Mouse (Mus musculus) CH12.LX (cell line): ENCODE results near the gene Yjefn3. TPM values are rescaled to one million over a fixed set of nuclear protein-coding genes. Genes with fewer than 3 reads are reported as not detected.

Experiments used
- DNase-seq: peaks from one replicate; pipeline ENCODE4 v3.0.0-alpha.2; 2013; ENCODE audit errors: extremely low read depth
- H3K27ac ChIP-seq: 2 replicates; pipeline ENCODE4 v1.5.1; 2012; ENCODE audit warnings: low read depth, mild to moderate bottlenecking, control low read depth, moderate library complexity; ENCODE audit not compliant: insufficient read depth
- H3K27me3 ChIP-seq: replicated peaks from 2 replicates; pipeline ENCODE3; 2012; ENCODE audit warnings: inconsistent platforms
- H3K36me3 ChIP-seq, 2 experiments: replicated peaks in 1 of 2; 2 replicates each; pipeline versions ENCODE3 to v1.6.1; 2012; ENCODE audit warnings: inconsistent platforms in 1 of 2, low read length in 1 of 2, mild to moderate bottlenecking in 1 of 2, mixed read lengths in 1 of 2, moderate library complexity in 1 of 2; ENCODE audit not compliant: control insufficient read depth in 1 of 2, insufficient read depth in 1 of 2
- H3K4me1 ChIP-seq, 2 experiments: 2 replicates each; pipeline ENCODE4 v1.6.1; 2012; ENCODE audit warnings: inconsistent platforms in 1 of 2, moderate library complexity in 1 of 2; ENCODE audit not compliant: insufficient read depth in 2 of 2, control insufficient read depth in 1 of 2
- H3K4me2 ChIP-seq: 2 replicates; pipeline ENCODE4 v1.6.1; 2012; ENCODE audit warnings: low read depth, mild to moderate bottlenecking, control low read depth; ENCODE audit not compliant: poor library complexity, insufficient read depth, severe bottlenecking
- H3K4me3 ChIP-seq, 3 experiments: fragments of 150-350 bp in 1 of 3; sonication (generic) in 1 of 3; replicated peaks in 1 of 3; 2 replicates each; pipeline versions ENCODE3 to v1.5.1; 2011 to 2012; ENCODE audit warnings: low read depth in 2 of 3, low read length in 2 of 3, mild to moderate bottlenecking in 2 of 3, moderate library complexity in 2 of 3, control low read depth in 1 of 3, improper control_type of control experiment in 1 of 3, inconsistent platforms in 1 of 3, mixed read lengths in 1 of 3; ENCODE audit not compliant: poor library complexity in 1 of 3
- H3K79me2 ChIP-seq: replicated peaks from 2 replicates; pipeline ENCODE4 v1.6.1; 2012; ENCODE audit warnings: mild to moderate bottlenecking, moderate library complexity; ENCODE audit not compliant: control insufficient read depth, poor library complexity, insufficient read depth, severe bottlenecking; ENCODE audit errors: extremely low read depth
- H3K9ac ChIP-seq: 2 replicates; pipeline ENCODE4 v1.6.1; 2012; ENCODE audit warnings: low read depth, mild to moderate bottlenecking, control low read depth, moderate library complexity; ENCODE audit not compliant: insufficient read depth
- H3K9me3 ChIP-seq: replicated peaks from 2 replicates; pipeline ENCODE3; 2012; ENCODE audit warnings: low read length, inconsistent platforms, mixed read lengths
- BHLHE40 ChIP-seq: IDR thresholded peaks from 2 replicates; pipeline ENCODE4 v1.6.1; 2011; ENCODE audit warnings: mild to moderate bottlenecking, low read depth, low read length, improper control_type of control experiment
- CHD1 ChIP-seq: IDR thresholded peaks from 2 replicates; pipeline ENCODE4 v1.6.1; 2012; ENCODE audit warnings: low read depth, low read length, improper control_type of control experiment, inconsistent platforms
- CHD2 ChIP-seq: IDR thresholded peaks from 2 replicates; pipeline ENCODE4 v1.6.1; 2011; ENCODE audit warnings: low read length, improper control_type of control experiment
- CTCF ChIP-seq, 2 experiments: IDR thresholded peaks in 1 of 2; conservative IDR thresholded peaks in 1 of 2; 2 replicates each; pipeline ENCODE4 v1.5.1; 2011 to 2012; ENCODE audit warnings: low read depth in 2 of 2, low read length in 2 of 2, improper control_type of control experiment in 1 of 2, inconsistent platforms in 1 of 2, mild to moderate bottlenecking in 1 of 2, moderate library complexity in 1 of 2
- E2F4 ChIP-seq: IDR thresholded peaks from 2 replicates; pipeline ENCODE4 v1.6.1; 2011; ENCODE audit warnings: low read depth, low read length, improper control_type of control experiment; ENCODE audit not compliant: insufficient replicate concordance
- ELF1 ChIP-seq: IDR thresholded peaks from 2 replicates; pipeline ENCODE4 v1.6.1; 2014; ENCODE audit warnings: low read depth, mild to moderate bottlenecking, inconsistent platforms, low read length, improper control_type of control experiment
- EP300 ChIP-seq: IDR thresholded peaks from 2 replicates; pipeline ENCODE4 v1.6.1; 2011; ENCODE audit warnings: low read length, improper control_type of control experiment
- ETS1 ChIP-seq: conservative IDR thresholded peaks from 2 replicates; pipeline ENCODE4 v1.6.1; 2012; ENCODE audit warnings: low read depth, mild to moderate bottlenecking, inconsistent platforms, low read length, improper control_type of control experiment, moderate library complexity
- GABPA ChIP-seq: IDR thresholded peaks from 2 replicates; pipeline ENCODE4 v1.6.1; 2012; ENCODE audit warnings: low read depth, low read length, improper control_type of control experiment, inconsistent platforms; ENCODE audit not compliant: insufficient replicate concordance
- HCFC1 ChIP-seq: IDR thresholded peaks from 2 replicates; pipeline ENCODE4 v1.6.1; 2012; ENCODE audit warnings: low read depth, mild to moderate bottlenecking, inconsistent platforms, low read length, improper control_type of control experiment
- IRF4 ChIP-seq: IDR thresholded peaks from 2 replicates; pipeline ENCODE4 v1.6.1; 2014; ENCODE audit warnings: low read depth, mild to moderate bottlenecking, inconsistent platforms, low read length, improper control_type of control experiment
- JUN ChIP-seq: IDR thresholded peaks from 2 replicates; pipeline ENCODE4 v1.6.1; 2011; ENCODE audit warnings: low read depth, mild to moderate bottlenecking, low read length, improper control_type of control experiment, moderate library complexity; ENCODE audit not compliant: insufficient read depth
- JUND ChIP-seq: conservative IDR thresholded peaks from 2 replicates; pipeline ENCODE4 v1.6.1; 2011; ENCODE audit warnings: low read depth, low read length, improper control_type of control experiment
- MAFK ChIP-seq: IDR thresholded peaks from 2 replicates; pipeline ENCODE4 v1.6.1; 2011; ENCODE audit warnings: low read length, improper control_type of control experiment; ENCODE audit not compliant: insufficient replicate concordance
- MAX ChIP-seq: IDR thresholded peaks from 2 replicates; pipeline ENCODE4 v1.6.1; 2011; ENCODE audit warnings: low read length, improper control_type of control experiment
- MAZ ChIP-seq: IDR thresholded peaks from 2 replicates; pipeline ENCODE4 v1.6.1; 2012; ENCODE audit warnings: low read depth, mild to moderate bottlenecking, inconsistent platforms, low read length, improper control_type of control experiment, moderate library complexity
- MEF2A ChIP-seq: IDR thresholded peaks from 2 replicates; pipeline ENCODE4 v1.6.1; 2014; ENCODE audit warnings: low read depth, mild to moderate bottlenecking, inconsistent platforms, low read length, improper control_type of control experiment, borderline replicate concordance
- MXI1 ChIP-seq: IDR thresholded peaks from 2 replicates; pipeline ENCODE4 v1.6.1; 2011; ENCODE audit warnings: mild to moderate bottlenecking, low read depth, low read length, improper control_type of control experiment
- MYC ChIP-seq: IDR thresholded peaks from 2 replicates; pipeline ENCODE4 v1.6.1; 2011; ENCODE audit warnings: low read depth, mild to moderate bottlenecking, improper control_type of control experiment, low read length
- NELFE ChIP-seq: IDR thresholded peaks from 2 replicates; pipeline ENCODE4 v1.6.1; 2011; ENCODE audit warnings: low read depth, low read length, improper control_type of control experiment
- NRF1 ChIP-seq: IDR thresholded peaks from 2 replicates; pipeline ENCODE4 v1.6.1; 2014; ENCODE audit warnings: low read depth, mild to moderate bottlenecking, inconsistent platforms, low read length, improper control_type of control experiment, moderate library complexity
- PAX5 ChIP-seq: IDR thresholded peaks from 2 replicates; pipeline ENCODE4 v1.6.1; 2012; ENCODE audit warnings: low read length, inconsistent platforms, mixed read lengths
- POLR2AphosphoS2 ChIP-seq: IDR thresholded peaks from 2 replicates; pipeline ENCODE4 v1.6.1; 2011; ENCODE audit warnings: low read depth, low read length, improper control_type of control experiment
- RCOR1 ChIP-seq: conservative IDR thresholded peaks from 2 replicates; pipeline ENCODE4 v1.6.1; 2012; ENCODE audit warnings: low read depth, mild to moderate bottlenecking, inconsistent platforms, low read length, improper control_type of control experiment
- SIN3A ChIP-seq: IDR thresholded peaks from 2 replicates; pipeline ENCODE4 v1.6.1; 2012; ENCODE audit warnings: low read length, improper control_type of control experiment, inconsistent platforms
- SMC3 ChIP-seq: IDR thresholded peaks from 2 replicates; pipeline ENCODE4 v1.6.1; 2011; ENCODE audit warnings: low read depth, low read length, improper control_type of control experiment
- TBP ChIP-seq: conservative IDR thresholded peaks from 2 replicates; pipeline ENCODE4 v1.6.1; 2011; ENCODE audit warnings: low read depth, low read length, improper control_type of control experiment
- TCF12 ChIP-seq: IDR thresholded peaks from 2 replicates; pipeline ENCODE4 v1.6.1; 2014; ENCODE audit warnings: low read depth, mild to moderate bottlenecking, inconsistent platforms, low read length, improper control_type of control experiment
- USF1 ChIP-seq: IDR thresholded peaks from 2 replicates; pipeline ENCODE4 v1.6.1; 2014; ENCODE audit warnings: low read depth, mild to moderate bottlenecking, inconsistent platforms, low read length, improper control_type of control experiment
- USF2 ChIP-seq: conservative IDR thresholded peaks from 2 replicates; pipeline ENCODE4 v1.6.1; 2011; ENCODE audit warnings: low read depth, low read length, improper control_type of control experiment
- ZC3H11A ChIP-seq: IDR thresholded peaks from 2 replicates; pipeline ENCODE4 v1.6.1; 2012; ENCODE audit warnings: low read depth, mild to moderate bottlenecking, inconsistent platforms, low read length, improper control_type of control experiment
- ZMIZ1 ChIP-seq: IDR thresholded peaks from 2 replicates; pipeline ENCODE4 v1.6.1; 2012; ENCODE audit warnings: low read depth, mild to moderate bottlenecking, inconsistent platforms, low read length, improper control_type of control experiment
- ZNF384 ChIP-seq: IDR thresholded peaks from 2 replicates; pipeline ENCODE4 v1.6.1; 2012; ENCODE audit warnings: low read depth, low read length, improper control_type of control experiment, inconsistent platforms
- dilution Hi-C: fragments of 300-500 bp; cut with MboI; formaldehyde crosslinking; loops from 2 replicates; pipeline ENCODE4 v1.14.3; 2020; ENCODE audit warnings: low sequenced_read_pairs; ENCODE audit not compliant: extremely low pct_unique_long_range_greater_than_20kb, extremely low pct_ligation_motif_present
- in situ Hi-C: fragments of 300-500 bp; cut with MboI; formaldehyde crosslinking; loops from 3 replicates; pipeline ENCODE4 v1.14.3; 2019; ENCODE audit warnings: low sequenced_read_pairs, low pct_ligation_motif_present, low pct_unique_long_range_greater_than_20kb, mixed read lengths
- polyA plus RNA-seq: library from polyadenylated mRNA; unstranded; fragments of >175 nt; gene quantifications from 2 replicates; pipeline ENCODE4 v1.2.1, GENCODE M21; 2012; ENCODE audit warnings: low read depth; ENCODE audit not compliant: insufficient read length
- total RNA-seq, 2 experiments: library from RNA; depleted of rRNA; stranded (reverse); fragments of 300-350 nt in 1 of 2; fragments of >200 nt in 1 of 2; gene quantifications; 2 replicates each; pipeline ENCODE4 v1.2.3; 2012 to 2014

Yjefn3 gene
- total and polyA plus RNA-seq, 3 experiments, result 3.3 to 10.5 (median 8.0) TPM

GRCm38 (mm10) chr8:69904096-69904495 lies 1.6 kb upstream of the Yjefn3 start:
- no peak overlapping the region for H3K27ac ChIP-seq

GRCm38 (mm10) chr8:69903063-69903542 lies 591 bp upstream of the Yjefn3 start:
- in situ Hi-C loops (no loop called here), dilution Hi-C loops (no loop called here)
- Histone ChIP-seq H3K4me1 (peaks cover 4 to 32% of the 10 kb centered on the region in 2 experiments), H3K79me2 (peaks cover 22% of the 10 kb centered on the region), H3K4me2 (peak overlapping the region; percentile 77), H3K36me3 (peaks cover 12 to 33% of the 10 kb centered on the region in 2 experiments), H3K9me3 (no peaks in the 10 kb centered on the region), H3K27ac (peak overlapping the region; percentile 84), H3K4me3 (peak overlapping the region; percentile 60 to 83 (median 81)), H3K27me3 (no peaks in the 10 kb centered on the region), H3K9ac (peak overlapping the region; percentile 62)
- DNase-seq, result peak; percentile 100
- TF ChIP-seq MYC (no peak), CHD2 (peak; percentile 87), MAX (peak; percentile 71; the same call in 1 of the 2 replicates), ZNF384 (no peak), BHLHE40 (no peak), JUND (no peak), ZC3H11A (no peak), ELF1 (peak; percentile 59), USF2 (no peak), SMC3 (no peak), IRF4 (0 out of 2 replicates have a peak, but pooled peaks have one; percentile 19), HCFC1 (peak; percentile 71), RCOR1 (no peak), GABPA (no peak), SIN3A (peak; percentile 58; the same call in 1 of the 2 replicates), MXI1 (peak; percentile 78), USF1 (no peak), CTCF (conservative IDR thresholded peaks at IDR 0.05 in 1 of 2, IDR thresholded peaks at IDR 0.05 in 1 of 2; ENCODE audit: low read depth in 2 of 2, low read length in 2 of 2) (no peak), ZMIZ1 (no peak; the same call in 1 of the 2 replicates), EP300 (no peak), NRF1 (peak; percentile 97), POLR2AphosphoS2 (peak; percentile 26; the same call in 1 of the 2 replicates), ETS1 (no peak), TCF12 (no peak), MAFK (no peak), E2F4 (peak; percentile 62; the same call in 1 of the 2 replicates), PAX5 (no peak)

More at GRCm38 (mm10) chr8:69904096-69904495, 1.6 kb upstream of the Yjefn3 start:
- Histone ChIP-seq H3K9ac (peak overlapping the region; percentile 62; the same call in 1 of the 2 replicates), H3K4me3 (peak overlapping the region in 1 of 3 experiments; percentile 83), H3K4me2 (peak overlapping the region; percentile 77), H3K79me2 (peaks cover 15% of the 10 kb centered on the region), H3K9me3 (no peaks in the 10 kb centered on the region), H3K36me3 (peaks cover 15 to 34% of the 10 kb centered on the region in 2 experiments), H3K4me1 (peaks cover 2 to 24% of the 10 kb centered on the region in 2 experiments)
- no peak for DNase-seq
- dilution Hi-C loops, result no loop called here
- TF ChIP-seq MYC (no peak), MXI1 (no peak), JUN (no peak), E2F4 (no peak), MAX (no peak), CHD1 (no peak), POLR2AphosphoS2 (no peak), CHD2 (no peak), NRF1 (no peak), GABPA (no peak), NELFE (no peak), MAZ (no peak), TBP (no peak), MAFK (no peak), MEF2A (no peak), ZNF384 (no peak)
- TF ChIP-seq, all 38 proteins: peak for 0
- in situ Hi-C loops, result no loop called here
- H3K27me3 ChIP-seq, result no peaks in the 10 kb centered on the region
